Mouse (Mus musculus) right cerebral cortex, postnatal 25 days (tissue): ENCODE measurements around the gene Cyp2c23.
A peak's percentile ranks its signal among the peaks of the same experiment; 100 is the strongest.

Source experiments
- DNase-seq: peaks from one replicate; pipeline ENCODE4 v3.0.0; 2022

Gene Cyp2c23

DNA sequence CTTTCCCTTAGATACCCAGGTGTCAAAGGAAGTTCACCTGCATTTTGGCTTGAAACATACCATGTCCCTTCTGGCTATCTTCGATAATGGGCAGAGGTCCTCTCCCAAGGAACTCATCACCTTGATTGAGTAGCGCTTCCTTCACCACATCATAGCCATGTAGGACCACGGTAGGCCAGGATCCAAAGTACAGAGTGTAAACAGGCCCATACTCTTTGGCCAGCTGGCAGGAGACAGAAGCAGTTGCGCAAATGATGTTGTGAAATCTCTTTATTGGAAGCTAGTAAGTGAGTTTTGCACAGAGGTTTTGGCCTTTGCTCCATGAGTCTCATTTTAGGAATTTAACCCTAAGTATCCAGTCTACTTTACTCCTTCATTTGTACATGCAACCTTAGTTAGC is 7.5 kb downstream of the Cyp2c23 start:
- DNase-seq = no peak

DNA sequence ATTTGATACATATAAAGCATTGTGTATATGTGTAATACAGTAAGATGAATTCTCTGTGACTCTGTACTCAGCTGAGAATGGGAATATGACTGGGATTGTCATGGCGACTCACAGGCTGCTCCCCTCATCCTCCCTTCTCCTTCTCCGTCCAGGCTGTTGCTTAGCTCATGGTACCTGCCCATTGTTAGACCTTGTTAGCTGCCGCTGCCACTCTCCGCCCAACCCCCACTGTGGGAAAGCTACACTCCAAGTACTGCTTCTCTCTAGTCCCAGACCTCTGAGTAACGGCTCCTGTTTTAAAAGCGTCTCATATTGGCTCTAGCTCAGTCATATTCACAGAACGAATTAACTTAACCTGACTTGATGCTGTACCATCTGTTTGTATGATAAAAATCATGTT is 9.3 kb downstream of the Cyp2c23 start:
- DNase-seq = no peak

DNA sequence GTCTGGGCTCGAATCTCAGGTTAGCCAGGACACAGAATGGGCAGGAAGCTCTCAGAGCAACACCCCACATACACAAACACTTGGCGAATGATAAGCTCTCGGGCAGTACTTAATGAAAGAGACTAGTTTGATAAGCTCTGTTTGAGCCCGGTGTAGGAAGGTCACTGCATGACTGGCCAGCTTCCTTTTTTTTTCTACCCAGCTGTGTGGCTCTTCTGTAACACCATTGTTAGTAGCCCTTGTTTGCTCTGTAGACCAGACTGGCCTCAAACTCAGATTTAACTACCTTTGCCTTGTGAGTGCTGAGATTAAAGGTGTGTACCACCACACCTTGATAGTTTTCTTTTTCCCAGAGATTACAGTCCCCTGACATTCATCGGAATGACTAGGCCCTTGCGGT is 15.1 kb downstream of the Cyp2c23 start:
- DNase-seq = no peak

DNA sequence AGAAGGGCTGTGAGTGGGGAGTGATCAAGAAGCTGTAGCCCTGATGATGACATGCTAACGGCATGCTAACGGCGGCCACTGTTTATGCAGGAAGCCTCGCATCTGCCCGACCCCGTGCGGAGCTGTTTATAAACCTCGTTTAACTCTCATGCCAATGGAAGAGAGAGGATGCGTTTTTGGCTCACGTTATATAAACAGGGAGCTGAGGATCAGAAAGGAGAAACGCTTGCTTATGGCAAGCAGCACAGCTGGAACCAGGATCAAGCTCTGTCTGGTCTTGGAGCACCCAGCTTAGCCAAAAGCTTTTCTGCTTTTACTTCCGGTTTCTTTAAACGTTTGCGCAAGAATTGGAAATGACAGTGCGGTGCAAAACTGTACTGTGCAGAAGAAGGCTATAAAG is 20.2 kb downstream of the Cyp2c23 start:
- DNase-seq = no peak

DNA sequence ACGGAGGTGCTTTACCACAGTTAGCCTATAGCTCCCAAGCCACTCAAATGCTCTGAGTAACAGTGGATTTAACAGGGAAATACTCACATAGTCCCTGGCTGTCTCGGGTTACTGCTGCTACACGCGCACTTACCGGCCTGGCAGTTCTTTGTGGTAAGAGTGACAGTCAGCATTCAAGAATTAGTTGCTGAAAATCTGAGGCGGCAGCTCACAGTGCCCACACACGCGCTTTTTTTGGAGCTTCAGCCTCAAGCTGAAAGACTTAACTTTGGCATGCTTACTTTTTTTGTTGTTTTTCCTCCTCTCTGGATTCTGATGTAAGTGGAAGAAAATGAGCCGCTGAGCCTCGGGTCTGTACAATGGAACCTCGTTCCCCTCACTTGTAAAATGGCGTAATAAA is 21.8 kb downstream of the Cyp2c23 start:
- DNase-seq = peak; percentile 35

DNA sequence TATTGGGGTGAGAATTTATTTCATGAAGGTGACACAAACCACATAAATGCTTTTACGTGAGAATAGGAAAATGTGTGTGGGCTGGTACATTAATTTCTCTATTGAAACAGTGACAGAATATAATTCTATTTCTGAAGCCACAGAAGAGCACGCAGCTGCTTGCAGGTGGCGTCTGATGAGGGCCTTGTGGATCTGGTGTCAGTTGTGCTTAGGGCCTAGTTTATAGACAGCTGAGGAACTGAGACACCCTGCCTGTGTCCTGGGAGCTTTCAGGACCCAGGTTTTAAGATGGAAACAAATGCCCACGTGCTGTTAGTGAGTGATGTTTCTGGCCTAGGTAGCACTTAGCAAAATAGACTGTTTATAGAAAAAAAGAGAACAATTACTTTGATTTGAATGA is 24.0 kb downstream of the Cyp2c23 start:
- DNase-seq = no peak

DNA sequence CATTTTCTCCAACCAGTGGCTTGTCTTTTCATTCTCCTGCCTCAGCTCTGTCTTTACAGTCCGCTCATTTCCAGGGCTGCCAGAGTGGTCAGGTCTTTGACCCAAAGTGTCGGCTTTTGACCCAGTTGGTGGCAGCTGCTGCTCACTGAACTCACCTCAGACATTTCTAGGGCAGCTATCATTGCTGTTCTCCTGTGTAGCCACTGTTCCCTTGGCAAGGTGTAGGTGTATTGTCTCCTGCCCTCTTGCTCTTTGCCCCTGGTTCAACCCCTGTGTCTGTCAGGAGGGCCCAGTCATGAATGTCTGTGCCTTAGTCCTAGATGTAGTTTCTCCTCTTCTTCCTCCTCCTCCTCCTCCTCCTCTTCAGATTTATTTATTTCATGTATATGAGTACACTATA is 24.7 kb downstream of the Cyp2c23 start:
- DNase-seq = no peak

DNA sequence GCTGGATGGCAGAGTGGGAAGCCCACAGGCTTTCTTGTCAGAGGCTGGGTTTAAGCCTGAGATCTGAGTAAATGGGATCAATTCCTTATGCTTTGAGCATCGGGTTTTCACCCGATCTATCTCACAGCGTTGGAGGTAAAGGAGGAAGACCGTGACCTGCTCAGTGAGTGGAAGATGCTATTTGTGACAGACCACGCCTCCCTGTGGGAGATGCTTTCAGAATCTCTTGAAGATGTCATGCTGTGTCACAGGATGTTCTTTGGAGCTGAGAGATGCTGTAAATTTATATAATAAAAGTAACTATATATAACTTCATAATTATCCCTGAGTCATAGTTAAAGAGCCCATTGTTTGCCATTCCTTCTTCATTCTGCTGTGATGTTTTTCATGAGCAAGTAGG is 28.3 kb downstream of the Cyp2c23 start:
- no peak for DNase-seq

DNA sequence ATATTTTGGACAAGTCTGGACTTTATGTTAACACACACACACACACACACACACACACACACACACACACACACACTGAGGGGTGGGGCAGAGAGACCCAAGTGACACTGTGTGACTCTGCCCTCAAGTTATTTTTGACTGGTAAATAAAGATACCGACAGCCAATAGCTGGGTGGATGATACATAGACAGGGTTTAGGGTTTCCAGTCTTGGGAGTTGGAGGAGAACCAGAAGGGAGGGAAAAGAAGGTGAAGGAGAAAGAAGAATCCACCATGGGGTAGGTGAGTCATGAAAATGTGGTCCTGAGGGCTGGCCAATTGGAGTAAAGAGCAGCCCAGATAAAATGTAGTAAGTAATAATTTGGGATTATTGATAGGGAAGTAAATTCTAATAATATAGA is 28.9 kb downstream of the Cyp2c23 start:
- no peak for DNase-seq

DNA sequence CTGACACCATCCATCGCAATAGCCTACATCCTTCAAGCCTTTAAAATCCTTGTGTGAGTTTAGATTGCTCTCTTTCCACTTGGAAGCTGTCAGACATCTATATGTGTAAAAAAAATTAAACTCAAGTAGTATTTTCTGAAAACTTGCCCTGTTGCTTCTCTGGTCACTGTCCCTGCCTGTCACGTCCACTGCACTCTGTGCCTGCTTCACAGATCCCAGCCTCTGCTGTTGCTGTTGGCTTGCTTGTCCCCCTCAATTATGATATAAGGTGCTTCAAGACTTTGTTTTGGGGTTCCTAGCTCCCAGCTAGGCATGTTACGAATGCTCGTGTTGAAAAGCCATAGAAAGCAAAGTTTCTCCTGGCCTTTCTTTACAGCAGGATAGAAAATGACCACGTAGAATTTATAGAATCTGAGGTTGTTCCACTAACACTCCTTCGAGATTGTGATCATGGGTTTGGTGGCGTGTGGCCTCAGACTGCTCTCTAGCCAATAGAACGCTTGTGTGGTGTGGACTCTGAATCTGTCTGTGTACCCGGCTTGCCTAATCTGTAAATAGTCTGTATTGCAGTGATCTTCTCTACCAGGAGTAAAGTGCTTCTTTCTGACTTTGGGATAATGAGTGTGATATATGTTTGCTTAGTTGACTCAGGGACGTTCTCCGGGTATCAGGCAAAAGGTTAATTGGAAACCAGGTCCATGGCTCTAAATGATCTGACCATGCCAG is 30.0 kb downstream of the Cyp2c23 start:
- DNase-seq = no peak

DNA sequence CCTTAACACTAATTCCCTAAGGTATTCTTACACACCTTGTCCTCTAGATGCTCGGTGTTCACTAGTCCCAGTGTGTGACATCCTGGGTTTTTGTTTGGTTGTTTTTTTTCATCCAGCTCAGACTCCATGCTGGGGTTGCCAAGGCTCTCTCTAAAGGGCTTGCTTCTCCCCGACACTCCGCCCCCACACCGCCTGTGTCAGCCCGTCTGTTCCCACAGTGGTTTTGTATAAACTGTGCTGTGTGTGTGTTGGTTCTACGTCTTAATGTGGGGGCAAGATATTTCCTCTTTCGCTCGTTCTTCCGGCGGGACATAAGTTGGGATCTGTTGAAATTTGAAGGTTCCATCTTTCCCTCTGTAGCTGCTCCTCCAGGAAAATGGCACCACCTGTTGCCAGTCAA is 30.9 kb downstream of the Cyp2c23 start:
- DNase-seq = peak; percentile 41

DNA sequence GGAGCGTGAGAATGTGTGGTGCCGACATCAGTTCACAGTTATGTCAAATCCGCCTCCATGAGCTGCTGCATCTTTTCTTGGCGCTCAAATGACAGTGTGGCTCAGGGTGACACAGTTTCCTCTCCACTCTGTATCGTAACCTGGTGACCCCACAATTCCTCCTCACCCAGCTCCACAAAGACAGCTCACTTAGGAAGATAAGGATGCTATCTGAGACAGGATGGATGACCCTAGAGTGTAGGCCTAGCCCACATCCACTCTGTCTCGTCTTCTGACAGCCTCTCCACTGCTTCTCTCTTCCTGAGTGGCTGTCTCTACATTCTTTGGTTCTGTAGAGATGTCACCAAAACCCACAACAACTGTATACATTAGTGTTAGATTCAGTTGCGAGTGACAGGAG is 33.6 kb downstream of the Cyp2c23 start:
- no peak for DNase-seq

DNA sequence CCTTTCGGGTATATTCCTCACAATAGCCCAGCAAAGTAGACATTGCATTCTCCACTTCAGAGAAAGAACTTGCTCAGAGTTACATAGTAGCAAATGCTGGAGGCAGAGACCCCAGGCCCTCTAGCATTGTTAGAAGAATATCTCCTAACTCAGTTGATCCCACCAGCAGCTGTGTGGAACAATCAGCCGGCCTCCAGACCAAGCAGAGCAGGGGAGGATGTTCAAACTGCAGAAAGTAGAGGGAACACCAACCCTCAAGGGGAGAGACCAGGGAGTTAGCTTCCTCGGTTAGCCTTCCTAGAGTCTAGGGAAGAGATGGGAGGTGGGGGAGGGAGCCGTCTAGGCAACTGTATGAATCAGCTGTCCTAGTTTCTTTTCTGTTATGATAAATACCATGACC is 36.5 kb downstream of the Cyp2c23 start:
- no peak for DNase-seq

DNA sequence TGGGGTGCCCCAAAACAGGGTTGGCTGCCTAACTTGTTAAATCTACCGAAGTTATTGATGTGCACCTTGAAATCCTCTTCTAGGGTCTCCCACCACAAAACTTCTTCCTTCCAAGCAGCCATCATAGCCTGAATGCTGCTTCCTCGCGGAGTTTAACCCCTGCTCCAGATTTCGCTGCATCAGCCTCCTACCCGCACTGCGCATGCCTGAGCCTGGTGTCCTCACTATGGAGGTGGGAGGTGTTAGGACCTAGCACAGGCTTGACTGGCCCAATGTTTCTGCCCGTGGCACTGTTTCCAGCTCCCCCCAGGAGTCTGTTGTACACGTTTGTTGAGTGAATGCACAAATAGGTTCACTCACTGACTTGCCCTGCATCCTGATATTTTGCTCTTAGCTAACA is 38.6 kb downstream of the Cyp2c23 start:
- no peak for DNase-seq

DNA sequence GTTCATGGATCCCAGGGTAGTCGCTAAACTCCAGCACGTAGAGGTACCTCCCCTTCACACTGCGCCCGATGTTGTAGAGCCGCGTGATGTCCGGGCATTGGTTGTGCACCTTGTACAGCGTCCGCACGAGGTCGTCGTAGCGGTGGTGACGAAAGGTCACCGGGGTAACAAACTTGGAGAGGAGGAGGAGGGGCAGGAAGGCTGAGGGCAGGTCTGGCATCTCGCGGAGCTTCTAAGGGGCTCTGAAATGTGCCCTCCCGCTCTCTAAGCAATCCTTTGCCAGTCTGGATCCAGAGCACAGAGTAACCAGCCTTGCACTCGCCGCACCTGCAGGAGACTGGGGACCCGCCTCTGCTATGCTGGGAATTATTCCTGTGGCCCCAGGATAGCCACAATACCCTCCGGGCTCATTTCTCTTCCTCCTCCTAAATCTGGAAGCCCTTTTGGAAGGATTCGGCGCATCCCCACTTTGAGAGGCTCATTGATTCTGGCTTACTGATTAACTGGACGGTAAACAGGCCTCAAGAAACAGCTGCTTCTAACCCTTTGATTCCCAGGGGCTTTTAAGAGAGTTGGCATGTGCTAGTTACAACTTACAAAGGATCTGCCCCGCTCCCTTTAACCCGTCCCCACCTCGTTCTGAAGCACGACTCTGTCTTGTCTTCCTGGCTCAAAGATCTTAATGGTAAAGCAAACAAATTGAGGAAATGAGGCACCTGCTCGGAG is 42.8 kb downstream of the Cyp2c23 start, which contains the start of gene Cpn1:
Gene Cpn1 (minus strand): TSS at position 488 of the 726 bp plus-strand sequence.
- DNase-seq = no peak

DNA sequence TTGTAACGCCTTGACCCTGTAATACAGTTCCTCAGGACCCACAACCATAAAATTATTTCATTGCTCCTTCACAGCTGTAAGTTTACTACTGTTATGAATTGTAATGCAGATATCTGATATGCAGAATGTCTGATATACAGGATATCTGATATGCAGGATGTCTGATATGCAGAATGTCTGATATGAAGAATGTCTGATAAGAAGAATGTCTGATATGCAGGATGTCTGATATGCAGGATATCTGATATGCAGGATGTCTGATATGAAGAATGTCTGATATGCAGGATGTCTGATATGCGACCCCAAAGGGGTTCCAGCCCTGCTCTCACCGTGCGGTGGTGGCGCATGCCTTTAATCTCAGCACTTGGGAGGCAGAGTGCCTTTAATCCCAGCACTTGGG is 47.0 kb downstream of the Cyp2c23 start:
- DNase-seq = no peak

DNA sequence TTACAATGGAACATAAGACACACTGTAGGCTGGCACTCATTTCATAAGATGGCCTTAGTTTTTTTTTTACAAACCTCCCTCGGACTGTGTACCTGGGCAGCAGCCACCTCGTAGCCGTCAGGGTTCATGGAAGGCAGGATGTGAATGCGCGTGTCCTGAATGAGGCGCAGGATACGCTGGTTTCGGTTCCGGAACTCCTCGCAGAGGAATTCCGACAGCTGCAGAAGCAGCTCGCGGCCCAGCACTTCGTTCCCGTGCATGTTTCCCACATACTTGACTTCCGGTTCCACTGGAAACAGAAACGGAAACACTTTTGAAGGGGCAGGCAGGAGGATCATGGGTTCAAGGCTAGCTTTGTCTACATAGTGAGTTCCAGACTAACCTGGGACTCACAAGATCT is 48.3 kb downstream of the Cyp2c23 start:
- no peak for DNase-seq

DNA sequence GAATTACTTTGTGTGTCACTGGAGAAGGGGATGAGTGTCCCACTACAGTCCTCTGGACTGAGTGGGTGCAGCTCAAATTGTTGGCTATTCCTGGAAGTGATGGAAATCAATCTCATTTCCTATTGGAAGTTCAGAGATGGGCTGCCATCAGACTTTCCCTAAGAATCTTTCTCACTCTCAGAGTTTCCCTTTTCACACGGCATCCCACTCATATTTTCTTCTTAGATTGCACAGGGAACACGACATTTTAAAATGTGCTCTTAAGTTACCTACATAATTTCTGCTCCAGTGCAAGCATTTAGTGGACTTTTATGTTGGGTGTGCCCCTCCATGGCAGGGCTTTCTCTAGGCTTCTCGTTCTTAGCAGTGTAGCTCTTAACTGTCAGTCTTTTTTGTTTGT is 51.2 kb downstream of the Cyp2c23 start:
- no peak for DNase-seq

DNA sequence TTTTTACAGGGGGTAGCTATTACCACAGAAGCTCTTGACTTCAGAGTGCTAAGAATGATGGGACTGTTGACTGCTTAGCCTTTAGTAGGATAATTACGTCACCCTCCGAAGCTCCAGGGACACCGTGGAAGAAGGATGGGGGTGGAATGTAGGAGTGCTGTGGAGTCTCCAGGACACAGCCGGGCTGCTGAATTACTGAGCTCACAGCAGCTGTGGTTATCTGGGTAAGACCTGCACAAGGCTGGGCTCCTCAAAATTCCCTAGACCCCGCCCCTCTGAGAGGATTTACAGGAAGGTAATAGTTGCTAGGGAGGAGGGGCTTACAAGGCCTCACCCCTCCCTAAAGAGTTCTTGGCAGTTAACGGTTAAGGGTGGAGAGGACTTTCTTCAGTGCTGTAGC is 52.3 kb downstream of the Cyp2c23 start:
- no peak for DNase-seq

DNA sequence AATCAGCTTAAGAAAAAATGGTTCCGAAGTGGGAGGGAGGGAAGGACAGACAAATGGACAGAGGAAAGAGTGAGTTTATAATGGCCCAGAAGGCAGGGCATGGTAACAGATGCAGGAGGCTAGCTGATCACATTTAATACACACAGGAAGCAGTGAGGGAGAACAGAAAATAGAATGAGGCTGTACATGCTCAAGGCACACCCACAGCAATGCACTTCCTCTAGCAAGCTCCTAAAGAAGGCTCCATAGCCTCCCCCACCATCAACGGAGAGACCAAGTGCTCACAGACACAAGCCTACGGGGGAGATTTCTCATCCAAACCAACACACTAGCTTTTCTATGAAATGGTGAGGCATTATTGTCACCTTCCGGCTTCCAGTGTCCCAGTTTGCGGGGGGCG is 54.8 kb downstream of the Cyp2c23 start:
- no peak for DNase-seq

DNA sequence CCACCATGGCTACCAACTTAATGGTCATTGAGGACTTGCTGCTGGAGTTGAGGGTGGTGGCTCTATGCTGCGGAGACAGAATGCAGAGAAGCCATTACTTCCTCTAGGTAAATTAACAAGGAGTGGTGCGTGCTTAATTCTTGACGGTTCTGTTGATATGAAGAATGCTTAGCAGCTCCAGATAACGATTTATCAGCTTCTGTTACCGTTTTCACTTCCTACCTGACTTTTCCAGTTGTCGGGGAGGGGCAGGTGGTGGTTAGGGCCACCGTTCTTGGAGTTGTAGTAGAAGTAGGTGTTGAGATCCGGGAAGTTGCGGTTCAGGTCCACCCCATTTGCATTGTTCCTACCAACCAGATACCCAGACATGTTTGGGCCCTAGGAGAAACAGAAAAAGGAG is 55.3 kb downstream of the Cyp2c23 start:
- DNase-seq = no peak

DNA sequence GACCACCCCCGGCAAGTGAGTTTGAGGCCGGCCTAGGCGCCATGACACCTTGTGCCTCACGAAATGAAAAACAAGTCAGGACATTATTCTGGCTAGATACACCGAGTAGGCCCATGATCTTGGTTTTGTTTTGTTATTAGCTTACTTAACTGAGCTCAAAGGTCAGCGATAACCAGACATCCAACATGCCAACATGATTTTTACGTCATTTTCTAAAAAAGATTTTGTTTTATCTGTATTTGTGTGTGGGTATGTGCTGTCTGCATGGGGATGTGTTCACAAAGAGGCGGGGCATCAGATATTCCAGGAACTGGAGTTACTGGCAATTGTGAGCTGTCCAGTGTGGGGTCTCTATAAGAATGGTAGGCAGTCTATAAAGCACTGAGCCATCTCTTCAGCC is 56.9 kb downstream of the Cyp2c23 start:
- no peak for DNase-seq

DNA sequence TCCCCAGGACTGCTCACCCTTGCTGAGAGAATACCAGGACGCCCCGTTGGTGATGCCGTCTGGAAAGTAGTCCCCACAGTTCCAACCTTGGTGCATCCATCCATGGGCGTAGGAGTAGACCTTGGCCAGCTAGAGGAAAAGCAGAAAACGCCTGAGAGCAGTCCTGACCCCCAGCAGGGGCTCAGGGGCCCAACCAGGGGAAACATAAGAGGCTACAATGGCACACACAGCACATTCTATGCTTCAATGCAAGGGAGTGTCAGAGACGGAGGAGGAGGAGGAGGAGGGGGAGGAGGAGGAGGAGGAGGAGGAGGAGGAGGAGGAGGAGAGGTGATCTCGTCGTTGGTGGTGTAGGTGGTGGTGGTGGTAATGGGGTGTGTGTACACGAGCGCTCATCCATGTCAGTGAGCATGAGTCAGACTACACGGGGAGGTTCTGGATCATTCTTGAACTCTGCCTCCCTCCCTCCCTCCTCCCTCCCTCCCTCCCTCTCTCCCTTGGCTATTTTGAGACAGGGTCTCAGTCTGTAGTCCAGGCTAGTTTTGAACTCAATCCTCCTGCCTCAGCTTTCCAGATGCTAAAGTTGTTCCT is 60.5 kb downstream of the Cyp2c23 start:
- no peak for DNase-seq

DNA sequence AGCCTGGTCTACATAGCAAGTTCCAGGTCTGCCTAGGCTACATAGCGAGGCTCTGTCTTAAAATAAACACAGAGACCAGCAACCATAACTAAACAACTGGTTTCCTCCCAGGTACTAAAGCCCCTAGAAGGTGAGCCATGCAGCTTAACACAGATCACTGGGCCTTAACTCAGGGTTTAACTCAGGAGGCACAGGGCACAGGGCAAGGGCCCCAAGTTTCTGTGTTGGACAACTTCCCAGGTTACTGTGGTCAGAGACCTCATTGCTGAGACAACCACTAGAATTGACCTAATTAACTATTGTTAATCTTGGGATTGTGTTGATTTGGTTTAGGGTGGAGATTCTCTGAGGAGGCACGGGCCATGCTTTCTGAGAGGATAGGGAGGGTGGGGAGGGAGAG is 62.5 kb downstream of the Cyp2c23 start:
- DNase-seq = no peak
